Mouse (Mus musculus) 416B (cell line): ENCODE measurements at regions not wholly inside any gene's neighbourhood (a gene's known extent, or its start where the extent isn't known, plus 50 kb on each side); places are given as distances from the start of the nearest gene placed in this dataset.

Experiments used
- DNase-seq: peaks from one replicate; pipeline ENCODE4 v3.0.0; 2011; ENCODE audit warnings: low read depth

- no peak for DNase-seq
Measured at GRCm38 (mm10) chr14:46223008-46223407, 156.2 kb upstream of the Gm15217 start.

- no peak for DNase-seq
Measured at GRCm38 (mm10) chr14:46224421-46224950, 154.7 kb upstream of the Gm15217 start.

- DNase-seq, result no peak
Measured at GRCm38 (mm10) chr14:46225851-46226608, 153.2 kb upstream of the Gm15217 start.

GRCm38 (mm10) chr14:46234040-46234439 is 145.2 kb upstream of the Gm15217 start:
- DNase-seq, result no peak

GRCm38 (mm10) chr14:46234835-46235234 is 144.4 kb upstream of the Gm15217 start:
- DNase-seq, result no peak

GRCm38 (mm10) chr14:46240046-46240800 is 139.0 kb upstream of the Gm15217 start:
- DNase-seq, result no peak

GRCm38 (mm10) chr14:46240896-46241295 is 138.3 kb upstream of the Gm15217 start:
- no peak for DNase-seq

GRCm38 (mm10) chr14:46247491-46248484 is 131.4 kb upstream of the Gm15217 start:
- DNase-seq, result no peak

GRCm38 (mm10) chr14:46249141-46249540 is 130.1 kb upstream of the Gm15217 start:
- no peak for DNase-seq

GRCm38 (mm10) chr14:46255261-46255660 is 124.0 kb upstream of the Gm15217 start:
- DNase-seq, result no peak

GRCm38 (mm10) chr14:46256336-46256735 is 122.9 kb upstream of the Gm15217 start:
- no peak for DNase-seq

- no peak for DNase-seq
Measured at GRCm38 (mm10) chr14:46257311-46257710, 121.9 kb upstream of the Gm15217 start.

GRCm38 (mm10) chr14:46258551-46258950 is 120.7 kb upstream of the Gm15217 start:
- DNase-seq, result no peak

- no peak for DNase-seq
Measured at GRCm38 (mm10) chr14:46260291-46260980, 118.8 kb upstream of the Gm15217 start.

- DNase-seq, result no peak
Measured at GRCm38 (mm10) chr14:46275455-46275854, 103.8 kb upstream of the Gm15217 start.

- DNase-seq, result no peak
Measured at GRCm38 (mm10) chr14:46276926-46277831, 102.0 kb upstream of the Gm15217 start.

GRCm38 (mm10) chr14:46277832-46278611 is 101.2 kb upstream of the Gm15217 start:
- DNase-seq, result no peak

GRCm38 (mm10) chr14:46292398-46292797 is 86.8 kb upstream of the Gm15217 start:
- DNase-seq, result no peak

- no peak for DNase-seq
Measured at GRCm38 (mm10) chr14:46296275-46296674, 82.9 kb upstream of the Gm15217 start.
